Mouse (Mus musculus): Measurements from ENCODE around the gene Cdk16.

GRCm38 (mm10) chrX:20688068-20688547 is 354 bp downstream of the Cdk16 start:
- TF ChIP-seq POLR2A (IDR thresholded peaks at IDR 0.05; ENCODE audit: borderline replicate concordance, extremely low read depth, low read depth, low read length) (peak; percentile 68; the same call in 1 of the 2 replicates), CTCF (IDR thresholded peaks at IDR 0.05; ENCODE audit: insufficient read depth, low read length) (no peak)
